Mouse (Mus musculus): ENCODE data around the gene Col24a1. TPM values are rescaled to one million over a fixed set of nuclear protein-coding genes. Genes with fewer than 3 reads are reported as not detected.

Gene Col24a1
- total RNA-seq, 1 experiment from 2014 or later: not detected

DNA sequence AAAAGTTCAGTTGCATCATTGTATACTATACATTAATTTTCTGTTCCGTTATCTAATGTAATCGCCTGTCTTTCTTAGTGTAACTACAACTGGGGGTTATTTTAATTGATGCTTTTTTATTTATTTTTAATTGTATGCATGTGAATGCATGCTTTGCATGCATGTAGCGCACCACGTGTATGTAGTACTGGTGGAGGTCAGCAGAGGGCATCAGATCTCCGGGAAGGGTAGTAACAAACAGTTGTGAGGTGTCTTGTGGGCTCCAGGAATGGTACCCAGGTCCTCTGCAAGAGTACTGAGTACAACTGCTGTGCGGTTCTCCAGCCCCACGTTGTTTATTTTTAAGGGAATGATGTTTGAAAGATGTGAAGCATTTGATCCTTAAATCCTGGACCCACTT, 306.8 kb downstream of the Col24a1 start:
- no peak for ATAC-seq (ENCODE audit: extremely low read depth, insufficient number of reproducible peaks, low FRiP score, poor library complexity, severe bottlenecking)

DNA sequence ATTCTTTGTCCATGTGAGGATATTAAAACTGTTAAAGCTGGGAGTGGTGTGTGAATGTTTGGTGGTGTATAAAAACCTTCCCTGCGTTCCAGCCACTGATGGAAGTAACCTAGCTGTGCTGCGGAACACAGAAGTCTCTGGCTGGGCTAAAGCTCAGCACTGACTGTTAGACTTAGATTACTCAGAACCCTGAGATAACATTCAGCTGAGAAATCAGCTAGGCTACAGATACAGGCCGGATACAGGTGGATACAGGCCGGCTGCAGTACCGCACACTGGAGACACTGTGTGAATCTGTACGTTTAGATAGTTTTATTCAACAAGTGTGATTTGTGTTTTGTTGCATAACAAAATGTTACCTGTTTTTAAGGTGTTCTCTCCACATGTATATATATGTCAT, 308.5 kb downstream of the Col24a1 start:
- ATAC-seq (ENCODE audit: extremely low read depth, insufficient number of reproducible peaks, low FRiP score, poor library complexity, severe bottlenecking): no peak

DNA sequence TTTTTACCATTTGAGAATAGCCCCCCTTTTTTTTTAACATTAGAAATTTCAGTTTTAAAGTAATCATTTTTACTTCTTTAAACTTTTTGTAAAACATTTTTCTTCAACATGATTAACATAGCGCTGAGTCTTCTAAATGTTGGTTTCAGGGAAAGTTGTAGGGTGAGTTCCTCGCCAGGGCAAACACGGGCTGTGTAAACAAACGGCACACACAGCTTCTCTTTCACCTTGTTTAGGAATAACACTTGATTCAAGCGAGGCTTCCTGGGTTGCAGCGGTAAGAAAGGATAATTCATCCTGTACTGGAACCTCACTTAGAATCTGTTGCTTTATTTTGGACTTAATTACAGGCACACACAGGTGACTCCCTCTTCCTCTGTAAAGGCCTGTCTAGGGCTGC, 309.1 kb downstream of the Col24a1 start:
- no peak for ATAC-seq (ENCODE audit: extremely low read depth, insufficient number of reproducible peaks, low FRiP score, poor library complexity, severe bottlenecking)

Other genes starting within 250 kb of the Col24a1 start
- gene Clca2, start 193.0 kb upstream of the Col24a1 start, total RNA-seq (2017): not detected in 2 replicates
- 20.5 and 22.7 TPM in 2 replicates for gene Odf2l, start 173.9 kb upstream of the Col24a1 start, total RNA-seq (2017)